Mouse (Mus musculus) megakaryocyte, embryonic 14.5 days (primary cell): ENCODE data around the gene Dpm3.

Experiments used
- FLI1 ChIP-seq: IDR thresholded peaks from 2 replicates; pipeline ENCODE4 v1.6.1; 2012; ENCODE audit warnings: low read length, inconsistent platforms, mixed read lengths
- GATA1 ChIP-seq: IDR thresholded peaks from 3 replicates; pipeline ENCODE4 v1.6.1; 2012; ENCODE audit warnings: mixed read lengths, low read length, inconsistent platforms, borderline replicate concordance

DNA sequence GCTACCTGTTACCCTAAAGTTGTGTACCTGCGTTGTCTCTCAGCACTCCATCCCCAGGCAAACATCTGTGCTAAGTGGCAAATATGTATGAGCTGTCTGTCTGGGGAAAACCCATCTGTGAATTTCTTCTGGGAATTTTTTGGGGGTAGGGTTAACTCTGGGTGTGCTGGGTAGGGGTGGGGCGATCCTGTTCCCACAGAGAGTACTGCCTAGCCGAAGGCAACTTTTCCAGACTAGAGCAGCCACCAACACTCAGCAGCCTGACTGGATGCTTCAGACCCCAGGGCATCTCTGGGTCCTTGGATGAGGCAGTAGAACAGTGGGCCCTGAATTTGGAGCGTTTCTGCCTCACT, 23.1 kb downstream of the Dpm3 start:
- TF ChIP-seq FLI1 (no peak), GATA1 (no peak)
